Mouse (Mus musculus) kidney, adult 9 months (tissue): ENCODE data around the gene Aip.

Experiments
- DNase-seq: peaks from one replicate; pipeline ENCODE4 v3.0.0; 2022

Gene Aip

DNA sequence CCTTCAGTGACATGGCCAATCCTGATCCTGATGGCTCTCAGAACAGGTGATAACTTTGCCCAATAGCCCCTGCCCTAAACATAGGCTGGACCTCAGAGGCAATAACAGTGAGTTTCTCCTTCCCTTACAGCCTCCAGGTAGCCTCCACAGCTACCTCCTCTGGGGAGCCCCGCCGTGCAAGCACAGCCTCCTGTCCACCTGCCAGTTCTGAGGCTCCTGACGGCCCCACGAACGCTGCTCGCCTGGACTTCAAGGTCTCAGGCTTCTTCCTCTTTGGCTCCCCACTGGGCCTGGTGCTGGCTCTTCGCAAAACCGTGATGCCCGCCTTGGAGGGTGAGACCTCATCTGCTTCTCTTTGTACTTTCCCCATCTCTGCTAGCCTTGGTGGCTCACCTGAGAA, 17.1 kb downstream of the Aip start:
- DNase-seq, result no peak

- DNase-seq, result no peak
Observed at GRCm38 (mm10) chr19:4106654-4107053, 19.0 kb downstream of the Aip start.

- no peak for DNase-seq
Observed at GRCm38 (mm10) chr19:4104675-4105194, 20.9 kb downstream of the Aip start.

DNA sequence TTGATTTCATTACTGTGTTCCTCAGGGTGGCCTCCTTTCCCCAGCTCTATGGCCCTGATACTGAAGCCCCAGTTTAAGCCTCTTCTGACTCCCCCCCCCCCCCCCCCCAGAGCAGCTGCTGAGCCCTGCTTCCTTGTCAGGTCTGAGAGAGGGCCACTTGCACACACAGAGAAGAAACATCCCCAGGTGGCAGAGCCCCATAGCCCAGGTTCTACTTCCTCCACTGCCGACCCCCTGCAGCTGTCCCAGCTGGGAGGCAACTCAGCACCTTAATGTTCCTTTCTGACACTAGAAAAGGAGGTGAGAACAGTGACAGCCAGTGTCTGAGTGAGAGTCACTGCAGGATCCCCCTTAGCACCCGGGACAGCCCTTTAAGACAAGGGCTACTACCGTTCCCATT, 21.9 kb downstream of the Aip start:
- no peak for DNase-seq

- DNase-seq, result no peak
Observed at GRCm38 (mm10) chr19:4103294-4103693, 22.4 kb downstream of the Aip start.

DNA sequence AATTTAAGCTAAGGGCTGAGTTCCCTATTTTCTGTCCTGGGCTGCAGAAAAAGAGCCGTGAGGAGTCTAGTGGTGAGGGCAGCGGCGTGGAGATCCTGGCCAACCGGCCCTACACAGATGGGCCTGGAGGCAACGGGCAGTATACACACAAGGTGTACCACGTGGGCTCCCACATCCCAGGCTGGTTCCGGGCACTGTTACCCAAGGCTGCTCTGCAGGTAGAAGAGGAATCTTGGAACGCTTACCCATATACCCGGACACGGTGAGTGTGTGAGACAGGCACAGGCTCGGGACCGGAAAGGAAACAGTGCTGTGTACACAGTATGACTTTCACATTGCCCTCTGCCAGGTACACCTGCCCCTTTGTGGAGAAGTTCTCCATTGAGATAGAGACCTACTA, 23.0 kb downstream of the Aip start:
- DNase-seq, result no peak

- DNase-seq, result no peak
Observed at GRCm38 (mm10) chr19:4102049-4102448, 23.6 kb downstream of the Aip start.

DNA sequence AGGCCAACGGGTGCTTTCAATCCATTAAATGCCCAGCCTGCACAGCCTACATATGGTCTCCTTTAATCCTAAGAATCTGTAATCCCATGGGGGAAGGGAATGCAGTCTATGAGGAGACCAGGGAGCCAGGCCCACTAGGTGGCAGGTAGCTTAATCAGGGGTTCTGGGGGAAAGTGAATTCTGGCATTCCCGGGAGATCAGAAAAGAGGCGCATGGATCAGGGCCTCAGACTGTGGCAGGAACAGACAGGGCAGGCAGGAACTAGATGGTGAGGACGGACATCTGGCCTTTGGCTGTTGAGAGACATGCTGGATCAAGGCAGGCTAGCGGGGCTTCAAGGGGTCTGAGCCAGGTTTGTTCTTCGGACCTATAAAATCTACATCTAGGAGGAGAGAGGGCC, 24.2 kb downstream of the Aip start:
- no peak for DNase-seq

GRCm38 (mm10) chr19:4100718-4101261, 24.9 kb downstream of the Aip start:
- DNase-seq, result no peak

GRCm38 (mm10) chr19:4099837-4100717, 25.6 kb downstream of the Aip start, which contains the start of gene Pitpnm1:
Gene Pitpnm1 (plus strand): TSS chr19:4099998.
- DNase-seq, result peak; percentile 71

GRCm38 (mm10) chr19:4099056-4099455, 26.6 kb downstream of the Aip start:
- peak; percentile 97 for DNase-seq

DNA sequence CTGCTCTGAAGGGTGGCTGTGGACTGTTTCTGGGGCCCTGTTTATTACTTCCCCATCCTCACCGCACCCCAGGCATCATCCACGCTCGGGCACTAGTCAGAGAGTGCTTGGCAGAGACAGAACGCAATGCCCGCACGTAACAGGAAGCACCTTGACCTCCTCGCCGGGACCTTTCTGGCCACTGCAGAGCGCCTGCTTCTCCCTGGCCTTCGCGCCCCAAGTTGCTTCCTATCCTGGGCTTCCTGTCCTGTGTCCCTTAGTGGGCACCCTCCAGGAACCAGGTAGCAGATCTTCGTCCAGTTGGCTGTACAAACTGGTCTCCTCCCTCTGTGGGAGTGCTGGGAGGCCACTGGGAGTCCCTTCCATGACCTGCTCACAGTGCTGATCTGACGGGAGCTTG, 27.2 kb downstream of the Aip start:
- no peak for DNase-seq

GRCm38 (mm10) chr19:4097441-4097825, 28.2 kb downstream of the Aip start:
- peak; percentile 93 for DNase-seq

DNA sequence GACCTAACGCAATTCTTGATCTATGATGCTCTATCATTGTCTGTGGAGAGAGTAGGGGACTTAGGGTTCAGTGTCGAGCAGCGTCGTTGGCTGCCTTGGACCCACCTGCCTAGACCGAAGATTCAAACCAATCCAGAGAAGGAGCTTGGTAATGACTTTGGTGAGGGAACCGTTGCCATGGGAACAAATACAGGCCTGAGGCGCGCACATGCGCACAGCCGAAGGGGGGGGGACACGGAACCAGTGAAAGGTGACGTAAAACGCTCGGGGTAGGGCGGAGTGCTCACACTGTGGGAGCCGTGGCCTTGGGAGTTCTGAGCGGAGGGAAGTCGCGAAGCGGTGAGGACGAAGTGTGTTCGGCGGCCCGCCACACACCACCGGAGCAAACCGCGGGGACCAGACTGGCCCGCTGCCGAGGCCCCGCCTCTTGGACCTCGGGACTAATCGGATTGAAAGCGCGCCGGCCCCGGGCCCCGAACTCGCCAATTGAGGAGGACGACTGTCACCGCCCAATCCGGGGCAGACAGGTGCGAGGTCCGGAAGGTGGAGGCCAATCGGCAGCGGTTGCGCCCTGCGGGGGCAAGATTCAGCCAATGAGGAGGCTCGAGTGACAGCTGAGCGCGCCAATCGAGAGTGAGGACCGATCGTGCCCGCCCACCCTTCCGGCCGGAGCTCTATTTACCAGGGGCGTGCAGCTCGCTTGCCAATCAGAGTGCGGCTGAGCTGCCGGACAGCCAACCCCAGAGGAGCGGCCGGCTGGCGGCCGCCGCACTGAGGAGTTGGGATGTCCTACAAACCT, 28.8 kb downstream of the Aip start, which contains the start of gene Cdk2ap2:
Cdk2ap2 (plus strand) TSS at position 541 of the 799 bp plus-strand sequence.
- peak; percentile 100 for DNase-seq

DNA sequence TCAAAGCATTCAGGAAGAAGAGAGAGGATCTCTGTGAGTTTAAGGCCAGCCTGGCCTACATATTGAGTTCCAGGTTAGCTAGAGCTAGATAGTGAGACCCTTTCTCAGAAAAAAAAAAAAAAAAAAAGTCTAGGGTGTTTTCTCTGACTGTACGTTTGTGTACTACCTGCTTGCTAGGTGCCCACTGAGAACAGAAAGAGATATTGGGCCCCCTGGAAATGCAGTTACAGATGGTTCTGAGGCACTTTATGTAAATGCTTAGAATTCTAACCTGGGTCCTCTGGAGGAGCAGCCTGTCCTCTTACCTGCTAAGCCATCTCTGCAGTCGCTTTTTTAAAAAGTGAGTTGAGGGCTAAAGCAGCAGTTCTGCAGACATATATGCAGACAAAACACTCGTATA, 29.9 kb downstream of the Aip start:
- DNase-seq, result no peak

- DNase-seq, result no peak
Observed at GRCm38 (mm10) chr19:4094774-4095303, 30.8 kb downstream of the Aip start.

- no peak for DNase-seq
Observed at GRCm38 (mm10) chr19:4094348-4094747, 31.3 kb downstream of the Aip start.

GRCm38 (mm10) chr19:4093772-4094171, 31.9 kb downstream of the Aip start:
- no peak for DNase-seq

GRCm38 (mm10) chr19:4092750-4093149, 32.9 kb downstream of the Aip start:
- no peak for DNase-seq

GRCm38 (mm10) chr19:4091383-4091782, 34.3 kb downstream of the Aip start:
- DNase-seq, result no peak

GRCm38 (mm10) chr19:4090446-4090845, 35.2 kb downstream of the Aip start:
- no peak for DNase-seq

DNA sequence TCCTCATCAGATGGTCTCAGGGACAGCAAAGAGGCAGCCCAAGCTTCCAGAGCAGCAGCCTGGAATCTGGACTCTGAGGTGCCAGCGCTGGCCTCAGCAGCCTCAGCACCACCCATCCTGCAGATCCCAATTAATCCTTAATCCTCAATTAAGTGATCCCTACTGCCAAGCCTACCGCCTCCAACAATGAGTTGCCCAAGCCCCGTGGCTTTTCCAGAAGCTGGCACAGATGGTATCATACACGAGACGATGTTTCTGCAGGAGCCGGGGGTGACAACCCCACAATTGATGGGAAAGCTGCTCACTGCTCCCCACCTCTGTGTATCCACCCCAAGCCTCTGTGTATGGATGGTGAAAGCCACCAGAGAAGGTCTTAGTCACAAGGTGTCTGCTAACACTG, 36.5 kb downstream of the Aip start:
- no peak for DNase-seq

- DNase-seq, result no peak
Observed at GRCm38 (mm10) chr19:4088146-4088545, 37.5 kb downstream of the Aip start.
